Comparison of ENCODE assay signal across 11 mouse cellular contexts in the genomic region with DNA sequence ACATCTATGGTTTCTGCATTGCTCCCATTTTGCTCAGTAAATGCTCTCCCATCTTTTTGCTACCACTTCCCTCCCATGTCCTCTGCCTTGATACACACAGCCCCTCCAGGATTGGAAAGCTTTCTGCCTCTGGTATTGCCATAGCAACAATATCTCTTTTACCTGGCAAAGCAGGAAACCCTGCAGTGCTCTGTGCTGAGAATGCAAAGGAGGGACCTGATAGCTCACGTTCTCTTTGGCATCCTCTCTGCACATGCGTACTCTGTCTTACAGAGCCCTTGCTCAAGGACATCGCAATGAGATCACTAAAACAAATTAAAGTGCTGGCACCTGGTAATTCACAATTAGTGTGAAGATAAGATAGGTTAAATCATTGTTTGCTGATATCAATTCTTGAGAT. TPM values are rescaled to one million over a fixed set of nuclear protein-coding genes. Genes with fewer than 3 reads are reported as not detected.
A peak's percentile ranks its signal among the peaks of the same experiment; 100 is the strongest.
DNase-seq lines count a peak whose midpoint lies in the region; ATAC-seq and TF ChIP-seq lines count a peak whose summit lies in the region.
"Had no signal": no experiment of that assay in that cellular context is flagged by ENCODE, and none has a peak within 500 bp of the region (broad histone marks: within the 10 kb centered on the region; RNA-seq: fewer than 3 reads in every experiment).

No protein-coding gene starts in this region.

- ATAC-seq in heart, embryonic 15.5 days (replicated peaks; ENCODE audit: insufficient number of reproducible peaks, insufficient read depth, low FRiP score, low read depth) = peak; percentile 65
- ATAC-seq in liver, postnatal 0 days = no peak
- no peak for ATAC-seq in frontal cortex, adult (ENCODE audit: low TSS enrichment)

- DNase-seq in gastrocnemius, adult 2 months = no peak
- no peak for DNase-seq in gastrocnemius, postnatal 10 days
- DNase-seq in adrenal gland, postnatal 14 days = peak; percentile 63
- no peak for DNase-seq in liver, postnatal 0 days
- no peak for DNase-seq in urinary bladder, postnatal 25 days (ENCODE audit: low spot score)
- no peak for DNase-seq in thymus, postnatal 4 days
- DNase-seq: cerebellum, postnatal 36 days; right cerebral cortex, adult 18-20 months had no signal

- no peak for TF ChIP-seq EP300 in liver, postnatal 0 days (IDR thresholded peaks at IDR 0.05; ENCODE audit: low read depth)

- H3K27ac ChIP-seq in gastrocnemius, adult 2 months = peak overlapping the region; percentile 46
- peak overlapping the region; percentile 62 for H3K27ac ChIP-seq in heart, embryonic 15.5 days
- peak overlapping the region; percentile 91; the same call in 1 of the 2 replicates for H3K27ac ChIP-seq in liver, postnatal 0 days (ENCODE audit: low read depth)
- H3K27ac ChIP-seq: limb, embryonic 13.5 days had no signal

- H3K27me3 ChIP-seq in heart, embryonic 15.5 days = no peaks in the 10 kb centered on the region
- H3K27me3 ChIP-seq in liver, postnatal 0 days (ENCODE audit: insufficient read depth, low read length) = no peaks in the 10 kb centered on the region
- H3K27me3 ChIP-seq: limb, embryonic 13.5 days had no signal

- H3K4me2 ChIP-seq in heart, embryonic 15.5 days = no peak overlapping the region
- no peak overlapping the region for H3K4me2 ChIP-seq in liver, postnatal 0 days (ENCODE audit: low read depth, low read length)
- H3K4me2 ChIP-seq: limb, embryonic 13.5 days had no signal

- H3K4me1 ChIP-seq in heart, embryonic 15.5 days (replicated peaks) = peaks cover 42% of the 10 kb centered on the region
- peaks cover 53% of the 10 kb centered on the region for H3K4me1 ChIP-seq in liver, postnatal 0 days (ENCODE audit: insufficient read depth)
- H3K4me1 ChIP-seq: limb, embryonic 13.5 days had no signal

- H3K9ac ChIP-seq in heart, embryonic 15.5 days = no peak overlapping the region
- no peak overlapping the region; the same call in 1 of the 2 replicates for H3K9ac ChIP-seq in liver, postnatal 0 days (replicated peaks)
- H3K9ac ChIP-seq: limb, embryonic 13.5 days had no signal

- WGBS in heart, embryonic 15.5 days = 37% methylated on average over 3 of the region's 3 CpGs
- 65% methylated on average over 3 of the region's 3 CpGs for WGBS in liver, postnatal 0 days (ENCODE audit: insufficient replicate concordance)

- intact Hi-C loops in gastrocnemius, adult 2 months (cut with DNase I) = loop anchor here (10.0 kb wide), 1 partner anchor 297 kb away; no protein-coding TSS in a partner anchor

- 0 out of 2 replicates have a peak, but pooled peaks cover 13% of the 10 kb centered on the region for H3K36me3 ChIP-seq in heart, embryonic 15.5 days
- H3K36me3 ChIP-seq in liver, postnatal 0 days (replicated peaks; ENCODE audit: insufficient read depth, low read length) = peaks cover 46% of the 10 kb centered on the region

- TF ChIP-seq CTCF in gastrocnemius, adult 2 months (IDR thresholded peaks at IDR 0.05) = no peak
- no peak for TF ChIP-seq CTCF in liver, postnatal 0 days (IDR thresholded peaks at IDR 0.05; ENCODE audit: low read depth)

- no peaks in the 10 kb centered on the region for H3K9me3 ChIP-seq in heart, embryonic 15.5 days (replicated peaks)
- H3K9me3 ChIP-seq in liver, postnatal 0 days (ENCODE audit: low read length) = no peaks in the 10 kb centered on the region
- H3K9me3 ChIP-seq: limb, embryonic 13.5 days had no signal

- no peak overlapping the region for H3K4me3 ChIP-seq in gastrocnemius, adult 2 months
- H3K4me3 ChIP-seq in heart, embryonic 15.5 days = no peak overlapping the region
- H3K4me3 ChIP-seq in liver, postnatal 0 days (ENCODE audit: low read depth, low read length) = no peak overlapping the region
- H3K4me3 ChIP-seq: limb, embryonic 13.5 days had no signal

RNA-seq across cellular contexts. Expression of a gene that starts 51.3 kb away (rescaled TPM):
- 10 to 100 TPM; 19.0 to 19.8 TPM for total RNA-seq in gastrocnemius, adult 2 months (2021)
- 10 to 100 TPM; 22.1 to 25.9 TPM for total RNA-seq in gastrocnemius, postnatal 10 days (2021)
- 39.5 and 44.5 TPM in 2 replicates for total RNA-seq in adrenal gland, postnatal 14 days (2021)
- polyA plus RNA-seq in heart, embryonic 15.5 days (2015; fragmentation: Nextera tagmentation; extraction: Ambion mirVana) = 23.9 and 27.5 TPM in 2 replicates
- 8.4 and 10.5 TPM in 2 replicates for polyA plus RNA-seq in liver, postnatal 0 days (2015; fragmentation: Nextera tagmentation; extraction: Ambion mirVana)
